8 mouse cellular contexts compared by ENCODE assay signal in the genomic region with DNA sequence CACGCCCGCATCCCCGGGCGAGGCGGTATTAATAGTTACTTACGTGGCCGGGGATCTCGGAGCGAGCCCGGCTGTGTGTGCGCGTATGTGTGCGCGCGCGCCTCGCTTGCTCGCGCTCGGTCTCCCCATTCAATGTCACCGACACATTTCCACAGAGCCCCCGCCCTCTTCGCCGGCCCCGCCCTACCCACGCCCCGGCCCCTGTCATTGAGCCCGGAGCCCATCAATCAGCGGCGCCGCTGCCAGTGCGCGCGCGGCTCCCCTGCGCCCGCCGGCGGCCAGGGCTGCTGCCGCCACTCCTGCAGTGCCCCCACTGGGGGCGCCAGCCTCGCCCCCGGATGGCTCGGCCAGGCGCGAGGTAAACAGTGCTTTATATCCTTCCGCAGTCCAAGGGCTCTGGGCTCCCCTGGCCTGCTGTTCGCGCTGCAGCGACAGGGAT. TPM values are rescaled to one million over a fixed set of nuclear protein-coding genes. Genes with fewer than 3 reads are reported as not detected.
DNase-seq lines count a peak whose midpoint lies in the region; ATAC-seq lines count a peak whose summit lies in the region.

Trib2 (minus strand) TSS at position 183 of the 439 bp plus-strand sequence.

- no peaks in the 10 kb centered on the region for H3K27me3 ChIP-seq in hindbrain, embryonic 11.5 days (ENCODE audit: control insufficient read depth, insufficient read depth, low read length)

- H3K9ac ChIP-seq in hindbrain, embryonic 11.5 days (ENCODE audit: low read depth, low read length) = peak within 1 kb of the TSS; percentile 90

- WGBS in hindbrain, embryonic 11.5 days = under 1% methylated on average over 50 of the region's 50 CpGs

- peak within 1 kb of the TSS; percentile 79 for H3K4me3 ChIP-seq in hindbrain, embryonic 11.5 days (ENCODE audit: low read depth, low read length)

- H3K36me3 ChIP-seq in hindbrain, embryonic 11.5 days (ENCODE audit: control insufficient read depth, insufficient read depth, low read length) = no peaks in the 10 kb centered on the region

- DNase-seq in NIH3T3 (ENCODE audit: low read depth) = peak; percentile 98
- peak; percentile 59 for DNase-seq in cerebellum, adult 9-11 months
- DNase-seq in frontal cortex, postnatal 10 days (ENCODE audit: low spot score in 2 of 2) = peak; percentile 89
- DNase-seq in hindbrain, embryonic 11.5 days (ENCODE audit: low spot score) = peak; percentile 95
- DNase-seq in layer of hippocampus, postnatal 25 days (ENCODE audit: extremely low spot score in 1 of 2, low spot score in 1 of 2) = peak; percentile 74 to 76
- DNase-seq in lung, postnatal 14 days = peak; percentile 89
- DNase-seq in retina, adult 2 months (ENCODE audit: low read depth, low spot score) = peak; percentile 91
- peak; percentile 95 for DNase-seq in thymus, postnatal 25 days

- H3K9me3 ChIP-seq in hindbrain, embryonic 11.5 days (ENCODE audit: control insufficient read depth, low read length) = no peaks in the 10 kb centered on the region

- ATAC-seq in hindbrain, embryonic 11.5 days (ENCODE audit: low FRiP score) = peak; percentile 90

- peak within 1 kb of the TSS; percentile 61 for H3K4me2 ChIP-seq in hindbrain, embryonic 11.5 days (replicated peaks; ENCODE audit: low read depth, low read length)

- H3K4me1 ChIP-seq in hindbrain, embryonic 11.5 days (replicated peaks; ENCODE audit: control insufficient read depth, insufficient read depth, low read length) = no peaks in the 10 kb centered on the region

- H3K27ac ChIP-seq in hindbrain, embryonic 11.5 days (ENCODE audit: low read depth, low read length) = peak within 1 kb of the TSS; percentile 94

RNA-seq across cellular contexts. Expression of gene Trib2, which starts in this region (rescaled TPM):
- polyA plus RNA-seq in hindbrain, embryonic 11.5 days (2014; fragmentation: Nextera tagmentation; extraction: Ambion mirVana) = 63.3 and 71.3 TPM in 2 replicates
- total RNA-seq in layer of hippocampus, postnatal 25 days (2021) = 10 to 100 TPM; 37.5 to 42.7 TPM

Comparison
In these comparisons a context has a peak if more than half of its experiments do, and no peak if none do; other contexts are left out.
1. Peak in every context shown above with its lines: DNase-seq, ATAC-seq, H3K4me3 ChIP-seq and H3K27ac ChIP-seq.